Mouse (Mus musculus) cortical plate, adult 2 months (tissue): Measurements from ENCODE around the gene Gstt2.

Experiments used
- CTCF ChIP-seq: fragments of 200-500 bp; IDR thresholded peaks from 2 replicates; pipeline ENCODE4 v1.5.1; 2011; ENCODE audit warnings: mild to moderate bottlenecking, control low read depth, low read length; ENCODE audit not compliant: insufficient read depth; ENCODE audit errors: extremely low read depth
- POLR2A ChIP-seq: fragments of 200-500 bp; IDR thresholded peaks from 2 replicates; pipeline ENCODE4 v1.6.1; 2011; ENCODE audit warnings: mild to moderate bottlenecking, low read length, control low read depth; ENCODE audit not compliant: insufficient read depth; ENCODE audit errors: extremely low read depth

- TF ChIP-seq POLR2A = no peak
- no peak for TF ChIP-seq CTCF
Measured at GRCm38 (mm10) chr10:75789841-75790240, 47.4 kb downstream of the Gstt2 start.
